Mouse (Mus musculus) CH12.LX (cell line): ENCODE measurements at regions not wholly inside any gene's neighbourhood (a gene's known extent, or its start where the extent isn't known, plus 50 kb on each side); places are given as distances from the start of the nearest gene placed in this dataset.

Source experiments
- DNase-seq: peaks from one replicate; pipeline ENCODE4 v3.0.0-alpha.2; 2013; ENCODE audit errors: extremely low read depth
- H3K27ac ChIP-seq: 2 replicates; pipeline ENCODE4 v1.5.1; 2012; ENCODE audit warnings: low read depth, mild to moderate bottlenecking, control low read depth, moderate library complexity; ENCODE audit not compliant: insufficient read depth
- H3K27me3 ChIP-seq: replicated peaks from 2 replicates; pipeline ENCODE3; 2012; ENCODE audit warnings: inconsistent platforms
- H3K36me3 ChIP-seq, 2 experiments: replicated peaks in 1 of 2; 2 replicates each; pipeline versions ENCODE3 to v1.6.1; 2012; ENCODE audit warnings: inconsistent platforms in 1 of 2, low read length in 1 of 2, mild to moderate bottlenecking in 1 of 2, mixed read lengths in 1 of 2, moderate library complexity in 1 of 2; ENCODE audit not compliant: control insufficient read depth in 1 of 2, insufficient read depth in 1 of 2
- H3K4me1 ChIP-seq, 2 experiments: 2 replicates each; pipeline ENCODE4 v1.6.1; 2012; ENCODE audit warnings: inconsistent platforms in 1 of 2, moderate library complexity in 1 of 2; ENCODE audit not compliant: insufficient read depth in 2 of 2, control insufficient read depth in 1 of 2
- H3K4me2 ChIP-seq: 2 replicates; pipeline ENCODE4 v1.6.1; 2012; ENCODE audit warnings: low read depth, mild to moderate bottlenecking, control low read depth; ENCODE audit not compliant: poor library complexity, insufficient read depth, severe bottlenecking
- H3K4me3 ChIP-seq, 3 experiments: fragments of 150-350 bp in 1 of 3; sonication (generic) in 1 of 3; replicated peaks in 1 of 3; 2 replicates each; pipeline versions ENCODE3 to v1.5.1; 2011 to 2012; ENCODE audit warnings: low read depth in 2 of 3, low read length in 2 of 3, mild to moderate bottlenecking in 2 of 3, moderate library complexity in 2 of 3, control low read depth in 1 of 3, improper control_type of control experiment in 1 of 3, inconsistent platforms in 1 of 3, mixed read lengths in 1 of 3; ENCODE audit not compliant: poor library complexity in 1 of 3
- H3K79me2 ChIP-seq: replicated peaks from 2 replicates; pipeline ENCODE4 v1.6.1; 2012; ENCODE audit warnings: mild to moderate bottlenecking, moderate library complexity; ENCODE audit not compliant: control insufficient read depth, poor library complexity, insufficient read depth, severe bottlenecking; ENCODE audit errors: extremely low read depth
- H3K9ac ChIP-seq: 2 replicates; pipeline ENCODE4 v1.6.1; 2012; ENCODE audit warnings: low read depth, mild to moderate bottlenecking, control low read depth, moderate library complexity; ENCODE audit not compliant: insufficient read depth
- H3K9me3 ChIP-seq: replicated peaks from 2 replicates; pipeline ENCODE3; 2012; ENCODE audit warnings: low read length, inconsistent platforms, mixed read lengths
- CHD2 ChIP-seq: IDR thresholded peaks from 2 replicates; pipeline ENCODE4 v1.6.1; 2011; ENCODE audit warnings: low read length, improper control_type of control experiment
- CTCF ChIP-seq, 2 experiments: IDR thresholded peaks in 1 of 2; conservative IDR thresholded peaks in 1 of 2; 2 replicates each; pipeline ENCODE4 v1.5.1; 2011 to 2012; ENCODE audit warnings: low read depth in 2 of 2, low read length in 2 of 2, improper control_type of control experiment in 1 of 2, inconsistent platforms in 1 of 2, mild to moderate bottlenecking in 1 of 2, moderate library complexity in 1 of 2
- E2F4 ChIP-seq: IDR thresholded peaks from 2 replicates; pipeline ENCODE4 v1.6.1; 2011; ENCODE audit warnings: low read depth, low read length, improper control_type of control experiment; ENCODE audit not compliant: insufficient replicate concordance
- ELF1 ChIP-seq: IDR thresholded peaks from 2 replicates; pipeline ENCODE4 v1.6.1; 2014; ENCODE audit warnings: low read depth, mild to moderate bottlenecking, inconsistent platforms, low read length, improper control_type of control experiment
- ETS1 ChIP-seq: conservative IDR thresholded peaks from 2 replicates; pipeline ENCODE4 v1.6.1; 2012; ENCODE audit warnings: low read depth, mild to moderate bottlenecking, inconsistent platforms, low read length, improper control_type of control experiment, moderate library complexity
- GABPA ChIP-seq: IDR thresholded peaks from 2 replicates; pipeline ENCODE4 v1.6.1; 2012; ENCODE audit warnings: low read depth, low read length, improper control_type of control experiment, inconsistent platforms; ENCODE audit not compliant: insufficient replicate concordance
- JUND ChIP-seq: conservative IDR thresholded peaks from 2 replicates; pipeline ENCODE4 v1.6.1; 2011; ENCODE audit warnings: low read depth, low read length, improper control_type of control experiment
- MAFK ChIP-seq: IDR thresholded peaks from 2 replicates; pipeline ENCODE4 v1.6.1; 2011; ENCODE audit warnings: low read length, improper control_type of control experiment; ENCODE audit not compliant: insufficient replicate concordance
- MAX ChIP-seq: IDR thresholded peaks from 2 replicates; pipeline ENCODE4 v1.6.1; 2011; ENCODE audit warnings: low read length, improper control_type of control experiment
- MEF2A ChIP-seq: IDR thresholded peaks from 2 replicates; pipeline ENCODE4 v1.6.1; 2014; ENCODE audit warnings: low read depth, mild to moderate bottlenecking, inconsistent platforms, low read length, improper control_type of control experiment, borderline replicate concordance
- MXI1 ChIP-seq: IDR thresholded peaks from 2 replicates; pipeline ENCODE4 v1.6.1; 2011; ENCODE audit warnings: mild to moderate bottlenecking, low read depth, low read length, improper control_type of control experiment
- MYC ChIP-seq: IDR thresholded peaks from 2 replicates; pipeline ENCODE4 v1.6.1; 2011; ENCODE audit warnings: low read depth, mild to moderate bottlenecking, improper control_type of control experiment, low read length
- NELFE ChIP-seq: IDR thresholded peaks from 2 replicates; pipeline ENCODE4 v1.6.1; 2011; ENCODE audit warnings: low read depth, low read length, improper control_type of control experiment
- NRF1 ChIP-seq: IDR thresholded peaks from 2 replicates; pipeline ENCODE4 v1.6.1; 2014; ENCODE audit warnings: low read depth, mild to moderate bottlenecking, inconsistent platforms, low read length, improper control_type of control experiment, moderate library complexity
- PAX5 ChIP-seq: IDR thresholded peaks from 2 replicates; pipeline ENCODE4 v1.6.1; 2012; ENCODE audit warnings: low read length, inconsistent platforms, mixed read lengths
- POLR2A ChIP-seq: IDR thresholded peaks from 2 replicates; pipeline ENCODE4 v1.6.1; 2011; ENCODE audit warnings: low read depth, mild to moderate bottlenecking, improper control_type of control experiment, low read length
- POLR2AphosphoS2 ChIP-seq: IDR thresholded peaks from 2 replicates; pipeline ENCODE4 v1.6.1; 2011; ENCODE audit warnings: low read depth, low read length, improper control_type of control experiment
- RAD21 ChIP-seq: IDR thresholded peaks from 2 replicates; pipeline ENCODE4 v1.6.1; 2011; ENCODE audit warnings: low read depth, mild to moderate bottlenecking, low read length, improper control_type of control experiment, moderate library complexity
- RCOR1 ChIP-seq: conservative IDR thresholded peaks from 2 replicates; pipeline ENCODE4 v1.6.1; 2012; ENCODE audit warnings: low read depth, mild to moderate bottlenecking, inconsistent platforms, low read length, improper control_type of control experiment
- TBP ChIP-seq: conservative IDR thresholded peaks from 2 replicates; pipeline ENCODE4 v1.6.1; 2011; ENCODE audit warnings: low read depth, low read length, improper control_type of control experiment
- USF1 ChIP-seq: IDR thresholded peaks from 2 replicates; pipeline ENCODE4 v1.6.1; 2014; ENCODE audit warnings: low read depth, mild to moderate bottlenecking, inconsistent platforms, low read length, improper control_type of control experiment
- ZC3H11A ChIP-seq: IDR thresholded peaks from 2 replicates; pipeline ENCODE4 v1.6.1; 2012; ENCODE audit warnings: low read depth, mild to moderate bottlenecking, inconsistent platforms, low read length, improper control_type of control experiment
- ZNF384 ChIP-seq: IDR thresholded peaks from 2 replicates; pipeline ENCODE4 v1.6.1; 2012; ENCODE audit warnings: low read depth, low read length, improper control_type of control experiment, inconsistent platforms
- dilution Hi-C: fragments of 300-500 bp; cut with MboI; formaldehyde crosslinking; loops from 2 replicates; pipeline ENCODE4 v1.14.3; 2020; ENCODE audit warnings: low sequenced_read_pairs; ENCODE audit not compliant: extremely low pct_unique_long_range_greater_than_20kb, extremely low pct_ligation_motif_present
- in situ Hi-C: fragments of 300-500 bp; cut with MboI; formaldehyde crosslinking; loops from 3 replicates; pipeline ENCODE4 v1.14.3; 2019; ENCODE audit warnings: low sequenced_read_pairs, low pct_ligation_motif_present, low pct_unique_long_range_greater_than_20kb, mixed read lengths

GRCm38 (mm10) chr9:53045788-53046187, 202.1 kb downstream of the Ddx10 start:
- Histone ChIP-seq H3K27ac (no peak overlapping the region), H3K4me1 (no peaks in the 10 kb centered on the region), H3K9me3 (no peaks in the 10 kb centered on the region), H3K9ac (no peak overlapping the region), H3K79me2 (no peaks in the 10 kb centered on the region), H3K4me3 (no peak overlapping the region), H3K27me3 (no peaks in the 10 kb centered on the region), H3K36me3 (no peaks in the 10 kb centered on the region), H3K4me2 (no peak overlapping the region)
- no peak for DNase-seq
- in situ Hi-C loops, result no loop called here
- TF ChIP-seq MEF2A (no peak), MXI1 (no peak), MAX (no peak), JUND (no peak), MAFK (no peak), MYC (no peak), POLR2AphosphoS2 (no peak), ZNF384 (no peak)
- dilution Hi-C loops, result no loop called here

GRCm38 (mm10) chr9:53033797-53034196, 214.1 kb downstream of the Ddx10 start:
- no peak overlapping the region for H3K27ac ChIP-seq
- no peak overlapping the region for H3K9ac ChIP-seq
- H3K9me3 ChIP-seq, result no peaks in the 10 kb centered on the region
- no peaks in the 10 kb centered on the region for H3K36me3 ChIP-seq
- TF ChIP-seq ELF1 (no peak), POLR2A (no peak), PAX5 (no peak), CTCF (conservative IDR thresholded peaks at IDR 0.05 in 1 of 2, IDR thresholded peaks at IDR 0.05 in 1 of 2; ENCODE audit: low read depth in 2 of 2, low read length in 2 of 2) (no peak), RAD21 (no peak), GABPA (no peak), USF1 (no peak), ETS1 (no peak), NRF1 (no peak), E2F4 (no peak), MXI1 (no peak), ZC3H11A (no peak), POLR2AphosphoS2 (no peak), RCOR1 (no peak), NELFE (no peak), MEF2A (no peak), MYC (no peak), CHD2 (no peak), TBP (no peak), JUND (no peak)
- H3K4me3 ChIP-seq, result no peak overlapping the region
- no peak overlapping the region for H3K4me2 ChIP-seq
- no peaks in the 10 kb centered on the region for H3K27me3 ChIP-seq
- in situ Hi-C loops (no loop called here), dilution Hi-C loops (no loop called here)
- H3K4me1 ChIP-seq, result no peaks in the 10 kb centered on the region
- H3K79me2 ChIP-seq, result no peaks in the 10 kb centered on the region
- DNase-seq, result no peak
